Mouse (Mus musculus) layer of hippocampus, postnatal 10 days (tissue): ENCODE results near the gene Gm47959. TPM values are rescaled to one million over a fixed set of nuclear protein-coding genes. Genes with fewer than 3 reads are reported as not detected.

ENCODE experiments used
- DNase-seq, 2 experiments: peaks; one replicate each; pipeline ENCODE4 v3.0.0; 2021; ENCODE audit warnings: low spot score in 2 of 2
- total RNA-seq, 2 experiments: library from RNA; stranded (reverse); gene quantifications; 2 replicates each; pipeline ENCODE4 v1.2.3; 2021

Gene Gm47959
- total RNA-seq, 2 experiments from 2014 or later = not detected

DNA sequence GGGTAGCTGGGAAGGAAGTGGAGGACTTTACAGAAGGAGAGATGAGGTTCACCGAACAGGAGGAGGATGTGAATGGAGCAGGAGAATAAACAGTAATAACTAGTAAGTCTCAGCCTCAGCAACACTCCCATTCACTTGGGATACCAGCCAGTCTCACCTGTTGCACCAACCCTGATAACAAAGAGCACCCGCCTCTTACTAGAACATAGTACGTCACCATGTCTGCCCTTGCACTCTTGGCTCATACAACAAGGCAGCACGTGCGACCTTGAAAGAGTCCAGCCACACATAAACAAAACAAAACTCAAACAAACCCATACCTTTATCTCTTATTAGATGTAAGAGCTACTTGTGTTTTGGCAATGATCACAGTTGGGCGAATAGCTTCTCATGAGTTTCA lies 32.2 kb downstream of the Gm47959 start:
- no peak for DNase-seq

DNA sequence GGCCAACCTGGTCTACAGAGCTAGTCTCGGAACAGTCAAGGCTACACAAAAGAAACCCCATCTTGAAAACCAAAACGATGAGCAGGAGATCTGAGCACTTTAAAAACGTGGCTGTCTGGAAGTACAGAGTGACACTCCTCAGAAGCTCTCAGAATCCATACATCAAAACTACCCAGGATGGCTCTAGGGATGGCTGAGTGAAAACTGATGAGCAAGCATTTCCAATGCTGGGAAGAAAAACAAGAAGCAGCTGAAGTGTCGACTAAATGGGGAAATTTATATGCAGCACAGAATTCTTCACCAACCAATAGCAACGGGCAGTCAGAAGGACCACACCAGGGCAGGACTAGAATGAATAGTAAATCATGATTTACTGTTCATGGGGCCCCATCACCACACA lies 34.2 kb downstream of the Gm47959 start:
- no peak for DNase-seq

DNA sequence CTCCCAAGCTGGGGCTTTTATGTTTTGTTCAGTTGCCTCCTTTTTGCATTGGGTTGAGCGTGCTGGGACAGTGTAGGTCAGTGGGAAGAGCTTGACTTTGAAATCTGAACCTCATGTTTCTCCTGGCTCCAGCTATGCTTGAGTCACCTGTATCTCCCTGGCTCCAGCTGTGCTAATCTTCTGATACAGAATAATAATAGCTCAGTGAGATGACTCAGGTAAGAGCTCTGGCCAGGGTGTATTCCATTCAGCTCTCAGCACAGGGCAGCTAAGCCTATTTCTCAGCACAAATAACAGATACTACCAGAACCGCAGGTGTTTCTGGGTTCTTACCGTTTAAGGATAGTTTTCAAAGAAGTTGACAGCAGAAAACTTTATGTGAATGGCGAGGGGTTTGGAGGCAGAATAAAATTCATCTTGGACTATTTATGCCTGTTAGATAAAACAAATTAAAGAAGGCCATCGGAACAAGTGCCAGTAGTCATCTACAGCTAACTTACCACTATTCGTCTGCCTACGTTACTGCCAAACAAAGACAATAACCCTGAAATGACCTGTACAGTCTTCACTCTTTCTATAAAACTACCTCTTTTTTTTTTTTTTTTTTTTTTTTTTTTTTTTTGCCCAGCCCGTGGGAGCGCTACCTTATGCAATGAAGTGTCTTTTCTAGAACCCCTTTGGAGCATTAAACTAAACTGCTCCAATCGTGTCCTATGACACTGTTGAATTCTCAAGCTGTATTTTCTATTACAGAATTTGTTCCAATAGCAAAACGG lies 36.7 kb downstream of the Gm47959 start:
- no peak for DNase-seq

DNA sequence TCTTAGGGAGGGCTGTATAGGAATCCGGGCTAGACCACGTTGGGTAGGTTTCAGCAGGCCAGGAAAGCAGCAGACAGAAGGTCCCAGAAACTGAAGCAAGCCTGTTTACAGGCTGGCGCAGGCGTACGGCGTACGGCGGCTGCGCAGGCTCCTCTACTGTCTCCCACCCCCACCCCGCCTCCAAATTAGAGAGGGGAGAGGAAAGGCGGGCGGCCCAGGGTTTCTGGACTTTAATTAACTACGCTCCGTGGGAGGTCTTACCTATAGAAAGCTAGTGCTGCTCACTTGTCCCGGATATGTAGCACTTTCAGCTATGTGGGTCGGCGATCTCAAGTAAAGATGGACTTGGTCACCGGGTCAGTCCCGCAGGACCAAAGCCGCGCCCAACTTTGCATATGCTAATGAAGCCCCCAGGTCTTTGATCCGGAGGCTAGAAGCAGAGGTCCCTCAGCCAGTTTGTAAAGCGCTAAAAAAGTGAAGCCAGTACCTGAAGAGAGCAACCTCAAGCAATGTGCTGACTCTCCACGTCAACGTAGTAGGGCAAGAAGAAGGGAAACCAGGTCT lies 37.8 kb downstream of the Gm47959 start, which contains the start of gene Slc19a3:
Gene Slc19a3 (minus strand): TSS at position 340 of the 564 bp plus-strand sequence.
- DNase-seq = peak; percentile 20 to 36

DNA sequence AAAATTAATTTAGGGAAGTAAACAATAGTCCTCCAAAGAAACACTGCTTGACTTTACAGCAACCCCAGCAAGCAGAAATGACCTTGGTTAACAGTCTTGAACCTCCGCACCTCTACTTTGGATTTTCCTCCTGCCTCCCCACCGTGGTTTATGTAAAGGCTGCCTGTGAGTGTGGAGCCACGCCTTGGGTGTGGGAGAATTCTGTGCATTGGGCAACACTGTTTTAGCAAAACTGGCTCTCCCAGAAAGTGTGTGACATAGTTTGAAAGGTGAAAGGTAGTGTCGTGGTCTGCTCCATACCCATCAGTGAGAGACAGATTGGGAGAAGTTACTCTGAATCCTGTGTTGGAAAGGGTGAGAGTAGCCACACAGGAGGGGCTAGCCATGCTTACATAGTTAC lies 38.7 kb downstream of the Gm47959 start:
- no peak for DNase-seq

DNA sequence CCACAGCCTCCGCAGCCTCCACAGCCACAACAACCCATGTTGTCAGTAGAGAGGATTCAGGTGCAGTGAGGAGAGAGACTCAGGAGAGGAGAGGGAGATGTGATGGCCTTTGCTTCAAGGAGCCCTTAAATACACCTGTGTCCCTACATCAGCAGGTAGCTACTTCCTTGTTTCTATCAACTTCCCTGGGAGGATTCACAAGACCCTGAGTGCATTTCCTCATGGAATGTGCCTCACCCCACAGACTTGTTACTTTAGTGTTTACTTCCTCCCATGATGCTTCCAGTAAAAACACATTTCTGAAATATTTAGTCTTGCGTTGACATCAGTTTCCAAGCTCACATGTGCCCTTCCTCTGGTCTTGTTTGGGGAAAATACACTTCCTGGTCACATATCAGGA lies 42.0 kb downstream of the Gm47959 start, which contains the start of gene Krtap28-10:
Gene Krtap28-10 (minus strand): TSS at position 101 of the 400 bp plus-strand sequence.
- DNase-seq = no peak

DNA sequence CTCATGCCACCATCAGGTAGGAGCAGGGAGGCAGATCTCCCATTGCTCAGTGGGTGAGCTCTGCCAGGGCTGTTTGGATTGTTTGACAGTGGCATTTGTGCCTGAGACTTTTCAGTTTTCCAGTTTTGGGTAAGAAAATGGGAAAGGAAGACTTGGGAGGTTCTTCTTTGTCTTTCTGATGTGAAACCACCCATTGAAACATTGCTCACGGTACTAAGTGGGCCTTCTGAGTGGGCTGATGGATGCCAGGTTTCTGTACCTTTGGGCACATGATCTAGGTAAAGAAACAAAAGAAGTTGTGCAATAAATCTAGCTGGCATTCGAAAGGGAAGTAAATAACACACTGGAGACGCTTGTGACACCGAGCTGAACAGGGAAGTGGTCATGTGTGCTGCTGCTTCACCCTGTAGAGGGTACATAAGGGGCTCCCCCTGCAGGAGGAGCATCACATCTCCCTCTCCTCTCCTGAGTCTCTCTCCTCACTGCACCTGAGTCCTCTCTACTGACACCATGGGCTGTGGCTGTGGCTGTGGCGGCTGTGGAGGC lies 44.6 kb downstream of the Gm47959 start, which contains the start of gene Gm47969:
Gene Gm47969 (plus strand): TSS at position 51 of the 546 bp plus-strand sequence.
- no peak for DNase-seq

Other genes with a start within 250 kb of the Gm47959 start
- gene Tm4sf20, start 232.1 kb upstream of the Gm47959 start, total RNA-seq = not detected
- gene Gm47791, start 229.3 kb upstream of the Gm47959 start, total RNA-seq = not detected
- gene Agfg1, start 161.1 kb upstream of the Gm47959 start, total RNA-seq = 10 to 100 TPM; 80.2 to 85.8 TPM
- gene A030005L19Rik, start 87.2 kb upstream of the Gm47959 start, total RNA-seq = 1 to 10 TPM in 1 of 2 experiments, under 1 TPM in 1; 0.58 to 1.1 TPM
- not detected for gene A030014E15Rik, start 75.6 kb upstream of the Gm47959 start, total RNA-seq
- not detected for gene Gm6217, start 69.1 kb upstream of the Gm47959 start, total RNA-seq
- gene A030003K21Rik, start 57.2 kb upstream of the Gm47959 start, total RNA-seq = not detected
- gene Gm7544, start 44.5 kb upstream of the Gm47959 start, total RNA-seq = not detected
- not detected for gene Gm47955, start 40.3 kb upstream of the Gm47959 start, total RNA-seq
- 1 to 10 TPM; 1.2 to 2.0 TPM for gene Slc19a3, start 37.9 kb downstream of the Gm47959 start, total RNA-seq
- not detected for gene Krtap28-10, start 41.9 kb downstream of the Gm47959 start, total RNA-seq
- not detected for gene Gm47969, start 44.4 kb downstream of the Gm47959 start, total RNA-seq
- gene A030005K14Rik, start 58.8 kb downstream of the Gm47959 start, total RNA-seq = not detected
- not detected for gene Krtap28-13, start 60.4 kb downstream of the Gm47959 start, total RNA-seq
- gene Ccl20, start 116.2 kb downstream of the Gm47959 start, total RNA-seq = not detected
- 1 to 10 TPM; 1.2 to 2.2 TPM for gene Daw1, start 159.2 kb downstream of the Gm47959 start, total RNA-seq